Mouse (Mus musculus) spleen, adult 2 months (tissue): Measurements from ENCODE around the gene Synpo2.

Experiments
- CTCF ChIP-seq: fragments of 200-500 bp; IDR thresholded peaks from 2 replicates; pipeline ENCODE4 v1.5.1; 2011; ENCODE audit warnings: mild to moderate bottlenecking, inconsistent platforms; ENCODE audit not compliant: insufficient read depth, insufficient read length, insufficient replicate concordance; ENCODE audit errors: extremely low read depth
- POLR2A ChIP-seq: fragments of 200-500 bp; IDR thresholded peaks from 2 replicates; pipeline ENCODE4 v1.6.1; 2011; ENCODE audit warnings: low read depth, low read length, inconsistent platforms

DNA sequence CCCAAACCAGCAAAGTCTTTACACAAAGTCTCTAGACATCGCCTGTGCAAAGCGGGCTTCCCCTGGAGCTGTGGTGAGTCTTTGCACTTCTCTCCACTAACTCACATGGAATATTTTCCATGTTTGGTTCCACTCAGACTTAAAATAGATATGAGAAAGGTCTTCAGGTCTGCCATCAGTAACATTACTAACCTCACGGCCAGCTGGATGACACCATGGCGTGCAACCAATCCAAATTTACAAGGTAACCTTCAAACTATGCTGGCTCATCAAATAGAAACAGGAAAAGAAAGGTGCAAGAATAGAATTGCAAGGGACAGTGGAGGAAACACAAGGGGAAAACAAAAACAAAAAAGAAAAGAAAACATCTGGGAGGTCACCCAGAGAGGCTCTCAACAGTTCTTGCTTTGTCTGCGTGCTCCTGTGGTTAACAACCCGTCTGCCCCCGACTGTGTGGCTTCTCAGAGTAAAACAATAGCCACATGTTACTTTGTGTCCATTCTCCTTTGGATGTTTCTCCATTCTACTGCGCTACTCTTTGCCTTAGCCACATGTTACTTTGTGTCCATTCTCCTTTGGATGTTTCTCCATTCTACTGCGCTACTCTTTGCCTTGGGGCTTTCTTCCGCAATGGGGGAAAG lies 124.8 kb downstream of the Synpo2 start:
- TF ChIP-seq CTCF (no peak), POLR2A (no peak)
